Mouse (Mus musculus): ENCODE measurements at regions not wholly inside any gene's neighbourhood (a gene's known extent, or its start where the extent isn't known, plus 50 kb on each side); places are given as distances from the start of the nearest gene placed in this dataset.

GRCm38 (mm10) chr1:77128411-77128810 lies 386.5 kb downstream of the Epha4 start:
- no peak for TF ChIP-seq IRF4 (IDR thresholded peaks at IDR 0.05; ENCODE audit: low read depth, low read length)
- no peak for TF ChIP-seq JUN (IDR thresholded peaks at IDR 0.05; ENCODE audit: insufficient read depth, low read depth, low read length)
- TF ChIP-seq USF2 (conservative IDR thresholded peaks at IDR 0.05; ENCODE audit: low read depth, low read length) = no peak
- no peak for TF ChIP-seq UBTF (IDR thresholded peaks at IDR 0.05; ENCODE audit: low read depth, low read length)
- TF ChIP-seq GABPA (IDR thresholded peaks at IDR 0.05; ENCODE audit: insufficient replicate concordance, low read depth, low read length) = no peak
- no peak for TF ChIP-seq TBP (conservative IDR thresholded peaks at IDR 0.05; ENCODE audit: low read depth, low read length)
- no peak for TF ChIP-seq EP300 (IDR thresholded peaks at IDR 0.05; ENCODE audit: low read length)
- TF ChIP-seq CHD2 (IDR thresholded peaks at IDR 0.05; ENCODE audit: low read length) = no peak
- no peak for TF ChIP-seq NELFE (IDR thresholded peaks at IDR 0.05; ENCODE audit: low read depth, low read length)
- TF ChIP-seq TCF12 (IDR thresholded peaks at IDR 0.05; ENCODE audit: low read depth, low read length) = no peak
- TF ChIP-seq ETS1 (conservative IDR thresholded peaks at IDR 0.05; ENCODE audit: low read depth, low read length) = no peak
- no peaks in the 10 kb centered on the region for H3K9me3 ChIP-seq (replicated peaks; ENCODE audit: low read length)
- H3K4me3 ChIP-seq (replicated peaks in 1 of 3; ENCODE audit: low read depth in 2 of 3, low read length in 2 of 3, poor library complexity in 1 of 3) = no peak overlapping the region
- in situ Hi-C loops (cut with MboI; ENCODE audit: low pct_ligation_motif_present, low pct_unique_long_range_greater_than_20kb, low sequenced_read_pairs) = no loop called here
- no peak overlapping the region for H3K9ac ChIP-seq (ENCODE audit: insufficient read depth, low read depth)
- H3K36me3 ChIP-seq (replicated peaks in 1 of 2; ENCODE audit: control insufficient read depth in 1 of 2, insufficient read depth in 1 of 2, low read length in 1 of 2) = no peaks in the 10 kb centered on the region
- H3K27me3 ChIP-seq (replicated peaks) = no peaks in the 10 kb centered on the region
- DNase-seq (ENCODE audit: extremely low read depth) = no peak
- H3K4me2 ChIP-seq (ENCODE audit: insufficient read depth, low read depth, poor library complexity, severe bottlenecking) = no peak overlapping the region
- H3K4me1 ChIP-seq (ENCODE audit: control insufficient read depth in 1 of 2, insufficient read depth in 2 of 2) = no peaks in the 10 kb centered on the region
- H3K79me2 ChIP-seq (replicated peaks; ENCODE audit: control insufficient read depth, extremely low read depth, insufficient read depth, poor library complexity, severe bottlenecking) = no peaks in the 10 kb centered on the region
- no peak overlapping the region for H3K27ac ChIP-seq (ENCODE audit: insufficient read depth, low read depth)
- dilution Hi-C loops (cut with MboI; ENCODE audit: extremely low pct_ligation_motif_present, extremely low pct_unique_long_range_greater_than_20kb, low sequenced_read_pairs) = no loop called here

DNA sequence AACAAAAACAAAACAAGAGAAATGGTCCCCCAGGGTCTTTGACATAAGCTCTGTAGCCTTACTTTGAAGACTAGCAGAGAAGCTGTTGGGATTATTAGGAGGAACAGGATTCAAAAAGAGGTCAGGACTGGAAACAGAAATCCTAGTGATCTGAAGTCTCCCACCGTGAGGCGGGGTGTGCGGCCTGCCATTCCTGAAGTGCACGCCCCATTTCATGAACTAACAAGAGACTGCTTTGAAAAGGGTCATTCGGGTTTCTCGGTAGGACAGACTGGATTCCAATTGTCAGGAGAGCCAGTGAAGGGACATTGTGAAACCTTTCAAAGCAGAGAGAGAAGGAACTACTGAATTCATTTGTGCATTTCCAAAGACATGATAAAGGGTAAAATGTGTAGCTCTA lies 377.2 kb downstream of the Epha4 start:
- no peaks in the 10 kb centered on the region for H3K27me3 ChIP-seq (replicated peaks)
- no peaks in the 10 kb centered on the region for H3K9me3 ChIP-seq (replicated peaks; ENCODE audit: low read length)
- no peaks in the 10 kb centered on the region for H3K79me2 ChIP-seq (replicated peaks; ENCODE audit: control insufficient read depth, extremely low read depth, insufficient read depth, poor library complexity, severe bottlenecking)
- H3K9ac ChIP-seq (ENCODE audit: insufficient read depth, low read depth) = no peak overlapping the region
- no peak overlapping the region for H3K4me3 ChIP-seq (replicated peaks in 1 of 3; ENCODE audit: low read depth in 2 of 3, low read length in 2 of 3, poor library complexity in 1 of 3)
- dilution Hi-C loops (cut with MboI; ENCODE audit: extremely low pct_ligation_motif_present, extremely low pct_unique_long_range_greater_than_20kb, low sequenced_read_pairs) (no loop called here), in situ Hi-C loops (cut with MboI; ENCODE audit: low pct_ligation_motif_present, low pct_unique_long_range_greater_than_20kb, low sequenced_read_pairs) (no loop called here)
- TF ChIP-seq BHLHE40 (IDR thresholded peaks at IDR 0.05; ENCODE audit: low read depth, low read length) (no peak), GABPA (IDR thresholded peaks at IDR 0.05; ENCODE audit: insufficient replicate concordance, low read depth, low read length) (no peak), SMC3 (IDR thresholded peaks at IDR 0.05; ENCODE audit: low read depth, low read length) (no peak), CHD2 (IDR thresholded peaks at IDR 0.05; ENCODE audit: low read length) (no peak), POLR2A (IDR thresholded peaks at IDR 0.05; ENCODE audit: low read depth, low read length) (no peak), KAT2A (IDR thresholded peaks at IDR 0.05; ENCODE audit: insufficient replicate concordance, low read length) (no peak), RAD21 (IDR thresholded peaks at IDR 0.05; ENCODE audit: low read depth, low read length) (no peak), IRF4 (IDR thresholded peaks at IDR 0.05; ENCODE audit: low read depth, low read length) (no peak), ETS1 (conservative IDR thresholded peaks at IDR 0.05; ENCODE audit: low read depth, low read length) (no peak), TCF12 (IDR thresholded peaks at IDR 0.05; ENCODE audit: low read depth, low read length) (no peak), JUN (IDR thresholded peaks at IDR 0.05; ENCODE audit: insufficient read depth, low read depth, low read length) (no peak), SIN3A (IDR thresholded peaks at IDR 0.05; ENCODE audit: low read length) (no peak), USF2 (conservative IDR thresholded peaks at IDR 0.05; ENCODE audit: low read depth, low read length) (no peak), ZKSCAN1 (IDR thresholded peaks at IDR 0.05; ENCODE audit: borderline replicate concordance, low read depth, low read length) (no peak), UBTF (IDR thresholded peaks at IDR 0.05; ENCODE audit: low read depth, low read length) (no peak), EP300 (IDR thresholded peaks at IDR 0.05; ENCODE audit: low read length) (no peak), ZNF384 (IDR thresholded peaks at IDR 0.05; ENCODE audit: low read depth, low read length) (no peak), TBP (conservative IDR thresholded peaks at IDR 0.05; ENCODE audit: low read depth, low read length) (no peak)
- H3K36me3 ChIP-seq (replicated peaks in 1 of 2; ENCODE audit: control insufficient read depth in 1 of 2, insufficient read depth in 1 of 2, low read length in 1 of 2) = no peaks in the 10 kb centered on the region
- no peak overlapping the region for H3K4me2 ChIP-seq (ENCODE audit: insufficient read depth, low read depth, poor library complexity, severe bottlenecking)
- H3K4me1 ChIP-seq (ENCODE audit: control insufficient read depth in 1 of 2, insufficient read depth in 2 of 2) = no peaks in the 10 kb centered on the region
- DNase-seq (ENCODE audit: extremely low read depth) = no peak
- no peak overlapping the region for H3K27ac ChIP-seq (ENCODE audit: insufficient read depth, low read depth)

Data from CH12.LX (cell line).